8 mouse cellular contexts compared by ENCODE assay signal in the genomic region with DNA sequence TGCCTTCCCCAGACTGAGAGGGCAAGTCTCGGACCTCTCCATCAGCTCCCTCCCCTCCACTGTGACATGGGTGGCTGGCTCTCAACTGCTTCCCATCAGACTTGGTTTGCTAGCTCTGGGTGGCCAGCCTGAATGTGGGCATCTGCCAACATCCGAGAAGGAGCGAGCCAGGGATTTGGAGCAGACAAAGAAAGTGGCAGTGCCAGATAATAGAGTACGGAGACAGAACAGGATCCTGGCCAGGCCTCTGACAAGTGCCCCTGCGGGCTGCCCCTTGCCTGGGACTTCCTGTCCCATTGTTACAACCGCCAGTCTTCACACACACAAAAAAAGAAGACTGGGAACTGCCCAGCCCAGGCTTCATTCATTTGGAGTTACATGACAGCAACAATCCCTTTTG.
DNase-seq lines count a peak whose midpoint lies in the region; ATAC-seq lines count a peak whose summit lies in the region.
"Had no signal": no experiment of that assay in that cellular context is flagged by ENCODE, and none has a peak within 500 bp of the region (broad histone marks: within the 10 kb centered on the region; RNA-seq: fewer than 3 reads in every experiment).

No protein-coding gene starts in this region.

- peaks cover 13% of the 10 kb centered on the region for H3K4me1 ChIP-seq in hindbrain, embryonic 15.5 days (replicated peaks)
- peaks cover 30% of the 10 kb centered on the region for H3K4me1 ChIP-seq in midbrain, embryonic 13.5 days (replicated peaks)
- H3K4me1 ChIP-seq in kidney, embryonic 15.5 days = peaks cover 15% of the 10 kb centered on the region; the same call in 1 of the 2 replicates

- H3K4me2 ChIP-seq in hindbrain, embryonic 15.5 days = no peak overlapping the region
- no peak overlapping the region for H3K4me2 ChIP-seq in midbrain, embryonic 13.5 days (replicated peaks)
- no peak overlapping the region for H3K4me2 ChIP-seq in kidney, embryonic 15.5 days

- no peak overlapping the region for H3K9ac ChIP-seq in hindbrain, embryonic 15.5 days
- no peak overlapping the region for H3K9ac ChIP-seq in midbrain, embryonic 13.5 days (replicated peaks)
- H3K9ac ChIP-seq in kidney, embryonic 15.5 days = no peak overlapping the region

- no peaks in the 10 kb centered on the region for H3K9me3 ChIP-seq in hindbrain, embryonic 15.5 days
- no peaks in the 10 kb centered on the region; the same call in 1 of the 2 replicates for H3K9me3 ChIP-seq in midbrain, embryonic 13.5 days
- H3K9me3 ChIP-seq in kidney, embryonic 15.5 days (replicated peaks) = no peaks in the 10 kb centered on the region

- peak; percentile 92 for DNase-seq in Muller cell, postnatal 12 days (ENCODE audit: inconsistent ontology term)
- DNase-seq in frontal cortex, postnatal 10 days (ENCODE audit: low spot score in 2 of 2) = peak; percentile 47 to 48

- no peaks in the 10 kb centered on the region for H3K27me3 ChIP-seq in hindbrain, embryonic 15.5 days
- 0 out of 2 replicates have a peak, but pooled peaks cover 6% of the 10 kb centered on the region for H3K27me3 ChIP-seq in midbrain, embryonic 13.5 days
- no peaks in the 10 kb centered on the region for H3K27me3 ChIP-seq in kidney, embryonic 15.5 days

- no peak overlapping the region for H3K4me3 ChIP-seq in hindbrain, embryonic 15.5 days
- no peak overlapping the region for H3K4me3 ChIP-seq in midbrain, embryonic 13.5 days (replicated peaks)
- no peak overlapping the region for H3K4me3 ChIP-seq in kidney, embryonic 15.5 days (replicated peaks)
- H3K4me3 ChIP-seq: myocyte had no signal

- H3K27ac ChIP-seq in hindbrain, embryonic 15.5 days (replicated peaks) = peak overlapping the region; percentile 49
- H3K27ac ChIP-seq in midbrain, embryonic 13.5 days = peak overlapping the region; percentile 74
- no peak overlapping the region for H3K27ac ChIP-seq in kidney, embryonic 15.5 days

- 0 out of 2 replicates have a peak, but pooled peaks have one; percentile 47 for ATAC-seq in cerebellum, adult (ENCODE audit: insufficient number of reproducible peaks, low FRiP score, low TSS enrichment)
- ATAC-seq in hindbrain, embryonic 15.5 days (ENCODE audit: low FRiP score, low read depth) = peak; percentile 92
- peak; percentile 89 for ATAC-seq in midbrain, embryonic 13.5 days
- ATAC-seq in kidney, embryonic 15.5 days (replicated peaks; ENCODE audit: low FRiP score) = no peak
- no peak for ATAC-seq in monocyte, adult 5-6 weeks (replicated peaks; ENCODE audit: insufficient number of reproducible peaks, low FRiP score, low TSS enrichment, poor library complexity, severe bottlenecking)

- H3K36me3 ChIP-seq in hindbrain, embryonic 15.5 days = no peaks in the 10 kb centered on the region
- no peaks in the 10 kb centered on the region for H3K36me3 ChIP-seq in midbrain, embryonic 13.5 days
- no peaks in the 10 kb centered on the region for H3K36me3 ChIP-seq in kidney, embryonic 15.5 days

- WGBS in hindbrain, embryonic 15.5 days = 12% methylated on average over 6 of the region's 6 CpGs
- 7% methylated on average over 6 of the region's 6 CpGs for WGBS in midbrain, embryonic 13.5 days
- 72% methylated on average over 6 of the region's 6 CpGs for WGBS in kidney, embryonic 15.5 days

Comparison
In these comparisons a context has a peak if more than half of its experiments do, and no peak if none do; other contexts are left out.
1. ATAC-seq: peak in cerebellum, adult (single experiment), hindbrain, embryonic 15.5 days (single experiment) and midbrain, embryonic 13.5 days (single experiment); none in kidney, embryonic 15.5 days (single experiment) and monocyte, adult 5-6 weeks (single experiment).